Mouse (Mus musculus): Measurements from ENCODE around the gene Tle3. TPM values are rescaled to one million over a fixed set of nuclear protein-coding genes. Genes with fewer than 3 reads are reported as not detected.

Tle3 gene
- polyA plus RNA-seq, 1 experiment from 2014 or later = 25.5 TPM

- no peak overlapping the region for H3K27ac ChIP-seq (replicated peaks; ENCODE audit: low read depth, low read length)
These were observed 61.0 kb downstream of the Tle3 start for GRCm38 (mm10) chr9:61433206-61433605.

GRCm38 (mm10) chr9:61434062-61434461 lies 61.9 kb downstream of the Tle3 start:
- no peak overlapping the region for H3K9ac ChIP-seq (ENCODE audit: low read depth, low read length)
- H3K4me2 ChIP-seq (ENCODE audit: low read depth, low read length) = no peak overlapping the region
- H3K27me3 ChIP-seq (replicated peaks; ENCODE audit: control insufficient read depth, insufficient read depth, low read length) = no peaks in the 10 kb centered on the region
- no peaks in the 10 kb centered on the region for H3K36me3 ChIP-seq (ENCODE audit: control insufficient read depth, insufficient read depth, low read length)
- H3K4me1 ChIP-seq (ENCODE audit: control insufficient read depth, insufficient read depth, low read length) = no peaks in the 10 kb centered on the region
- H3K4me3 ChIP-seq (ENCODE audit: low read depth, low read length) = no peak overlapping the region
- ATAC-seq (ENCODE audit: low read depth) (peak; percentile 81), DNase-seq (ENCODE audit: low spot score) (peak; percentile 77)
- H3K9me3 ChIP-seq (ENCODE audit: control insufficient read depth, low read length) = no peaks in the 10 kb centered on the region
- 28% methylated on average over 10 of the region's 11 CpGs for WGBS
- H3K27ac ChIP-seq (replicated peaks; ENCODE audit: low read depth, low read length) = no peak overlapping the region

More at GRCm38 (mm10) chr9:61433206-61433605, 61.0 kb downstream of the Tle3 start:
- DNase-seq (ENCODE audit: low spot score) (no peak), ATAC-seq (ENCODE audit: low read depth) (no peak)
- Histone ChIP-seq H3K4me1 (ENCODE audit: control insufficient read depth, insufficient read depth, low read length) (no peaks in the 10 kb centered on the region), H3K9ac (ENCODE audit: low read depth, low read length) (no peak overlapping the region), H3K4me3 (ENCODE audit: low read depth, low read length) (no peak overlapping the region), H3K36me3 (ENCODE audit: control insufficient read depth, insufficient read depth, low read length) (no peaks in the 10 kb centered on the region), H3K27me3 (replicated peaks; ENCODE audit: control insufficient read depth, insufficient read depth, low read length) (no peaks in the 10 kb centered on the region), H3K4me2 (ENCODE audit: low read depth, low read length) (no peak overlapping the region), H3K9me3 (ENCODE audit: control insufficient read depth, low read length) (no peaks in the 10 kb centered on the region)
- 83% methylated on average over 2 of the region's 2 CpGs for WGBS

- H3K4me1 ChIP-seq (ENCODE audit: control insufficient read depth, insufficient read depth, low read length) = no peaks in the 10 kb centered on the region
- H3K27me3 ChIP-seq (replicated peaks; ENCODE audit: control insufficient read depth, insufficient read depth, low read length) = no peaks in the 10 kb centered on the region
- WGBS = 37% methylated on average over 8 of the region's 8 CpGs
- no peak overlapping the region for H3K27ac ChIP-seq (replicated peaks; ENCODE audit: low read depth, low read length)
- no peaks in the 10 kb centered on the region for H3K36me3 ChIP-seq (ENCODE audit: control insufficient read depth, insufficient read depth, low read length)
- peak; percentile 79 for DNase-seq (ENCODE audit: low spot score)
- no peak overlapping the region for H3K4me2 ChIP-seq (ENCODE audit: low read depth, low read length)
- no peak overlapping the region for H3K4me3 ChIP-seq (ENCODE audit: low read depth, low read length)
- no peaks in the 10 kb centered on the region for H3K9me3 ChIP-seq (ENCODE audit: control insufficient read depth, low read length)
- peak; percentile 64; the same call in 1 of the 2 replicates for ATAC-seq (ENCODE audit: low read depth)
- no peak overlapping the region for H3K9ac ChIP-seq (ENCODE audit: low read depth, low read length)
These were observed 63.2 kb downstream of the Tle3 start for GRCm38 (mm10) chr9:61435191-61435989.

GRCm38 (mm10) chr9:61436104-61436503 lies 63.9 kb downstream of the Tle3 start:
- H3K27ac ChIP-seq (replicated peaks; ENCODE audit: low read depth, low read length) = no peak overlapping the region
- no peak overlapping the region for H3K4me3 ChIP-seq (ENCODE audit: low read depth, low read length)
- no peaks in the 10 kb centered on the region for H3K9me3 ChIP-seq (ENCODE audit: control insufficient read depth, low read length)

GRCm38 (mm10) chr9:61436761-61437160 lies 64.6 kb downstream of the Tle3 start:
- no peak overlapping the region for H3K4me3 ChIP-seq (ENCODE audit: low read depth, low read length)
- H3K36me3 ChIP-seq (ENCODE audit: control insufficient read depth, insufficient read depth, low read length) = no peaks in the 10 kb centered on the region
- no peak overlapping the region for H3K27ac ChIP-seq (replicated peaks; ENCODE audit: low read depth, low read length)
- H3K9me3 ChIP-seq (ENCODE audit: control insufficient read depth, low read length) = no peaks in the 10 kb centered on the region
- H3K4me2 ChIP-seq (ENCODE audit: low read depth, low read length) = no peak overlapping the region
- H3K27me3 ChIP-seq (replicated peaks; ENCODE audit: control insufficient read depth, insufficient read depth, low read length) = no peaks in the 10 kb centered on the region
- no peak overlapping the region for H3K9ac ChIP-seq (ENCODE audit: low read depth, low read length)
- 92% methylated on average over 6 of the region's 6 CpGs for WGBS
- no peak for DNase-seq (ENCODE audit: low spot score)
- H3K4me1 ChIP-seq (ENCODE audit: control insufficient read depth, insufficient read depth, low read length) = 0 out of 2 replicates have a peak, but pooled peaks cover 6% of the 10 kb centered on the region
- no peak for ATAC-seq (ENCODE audit: low read depth)

More at GRCm38 (mm10) chr9:61436104-61436503, 63.9 kb downstream of the Tle3 start:
- H3K27me3 ChIP-seq (replicated peaks; ENCODE audit: control insufficient read depth, insufficient read depth, low read length) = no peaks in the 10 kb centered on the region
- DNase-seq (ENCODE audit: low spot score) (no peak), ATAC-seq (ENCODE audit: low read depth) (no peak)
- WGBS = 80% methylated on average over 2 of the region's 2 CpGs
- no peak overlapping the region for H3K4me2 ChIP-seq (ENCODE audit: low read depth, low read length)
- H3K4me1 ChIP-seq (ENCODE audit: control insufficient read depth, insufficient read depth, low read length) = no peaks in the 10 kb centered on the region
- H3K9ac ChIP-seq (ENCODE audit: low read depth, low read length) = no peak overlapping the region
- no peaks in the 10 kb centered on the region for H3K36me3 ChIP-seq (ENCODE audit: control insufficient read depth, insufficient read depth, low read length)

- DNase-seq (ENCODE audit: low spot score) (peak; percentile 42), ATAC-seq (ENCODE audit: low read depth) (no peak)
- no peak overlapping the region for H3K4me3 ChIP-seq (ENCODE audit: low read depth, low read length)
- no peak overlapping the region for H3K4me2 ChIP-seq (ENCODE audit: low read depth, low read length)
- WGBS = 66% methylated on average over 6 of the region's 6 CpGs
- H3K4me1 ChIP-seq (ENCODE audit: control insufficient read depth, insufficient read depth, low read length) = peaks cover 10% of the 10 kb centered on the region; the same call in 1 of the 2 replicates
- no peaks in the 10 kb centered on the region for H3K36me3 ChIP-seq (ENCODE audit: control insufficient read depth, insufficient read depth, low read length)
- H3K27ac ChIP-seq (replicated peaks; ENCODE audit: low read depth, low read length) = no peak overlapping the region
- no peak overlapping the region for H3K9ac ChIP-seq (ENCODE audit: low read depth, low read length)
- H3K27me3 ChIP-seq (replicated peaks; ENCODE audit: control insufficient read depth, insufficient read depth, low read length) = no peaks in the 10 kb centered on the region
- no peaks in the 10 kb centered on the region for H3K9me3 ChIP-seq (ENCODE audit: control insufficient read depth, low read length)
These were observed 66.9 kb downstream of the Tle3 start for GRCm38 (mm10) chr9:61439092-61439491.

- 67% methylated on average over 2 of the region's 2 CpGs for WGBS
- DNase-seq (ENCODE audit: low spot score) = no peak
- no peaks in the 10 kb centered on the region for H3K36me3 ChIP-seq (ENCODE audit: control insufficient read depth, insufficient read depth, low read length)
- no peak overlapping the region for H3K9ac ChIP-seq (ENCODE audit: low read depth, low read length)
- no peaks in the 10 kb centered on the region for H3K9me3 ChIP-seq (ENCODE audit: control insufficient read depth, low read length)
- no peak overlapping the region for H3K27ac ChIP-seq (replicated peaks; ENCODE audit: low read depth, low read length)
- no peaks in the 10 kb centered on the region for H3K27me3 ChIP-seq (replicated peaks; ENCODE audit: control insufficient read depth, insufficient read depth, low read length)
- no peak overlapping the region for H3K4me3 ChIP-seq (ENCODE audit: low read depth, low read length)
- peaks cover 10% of the 10 kb centered on the region; the same call in 1 of the 2 replicates for H3K4me1 ChIP-seq (ENCODE audit: control insufficient read depth, insufficient read depth, low read length)
- no peak overlapping the region for H3K4me2 ChIP-seq (ENCODE audit: low read depth, low read length)
- no peak for ATAC-seq (ENCODE audit: low read depth)
These were observed 67.8 kb downstream of the Tle3 start for GRCm38 (mm10) chr9:61439979-61440378.

- Histone ChIP-seq H3K27me3 (replicated peaks; ENCODE audit: control insufficient read depth, insufficient read depth, low read length) (no peaks in the 10 kb centered on the region), H3K9ac (ENCODE audit: low read depth, low read length) (no peak overlapping the region), H3K9me3 (ENCODE audit: control insufficient read depth, low read length) (no peaks in the 10 kb centered on the region), H3K36me3 (ENCODE audit: control insufficient read depth, insufficient read depth, low read length) (no peaks in the 10 kb centered on the region), H3K4me3 (ENCODE audit: low read depth, low read length) (no peak overlapping the region), H3K4me1 (ENCODE audit: control insufficient read depth, insufficient read depth, low read length) (peaks cover 18% of the 10 kb centered on the region), H3K4me2 (ENCODE audit: low read depth, low read length) (no peak overlapping the region), H3K27ac (replicated peaks; ENCODE audit: low read depth, low read length) (no peak overlapping the region)
- 34% methylated on average over 11 of the region's 11 CpGs for WGBS
- DNase-seq (ENCODE audit: low spot score) (peak; percentile 36), ATAC-seq (ENCODE audit: low read depth) (no peak)
These were observed 69.2 kb downstream of the Tle3 start for GRCm38 (mm10) chr9:61441206-61441913.

Measured in embryonic facial prominence, embryonic 14.5 days (tissue).